In the genomic region with DNA sequence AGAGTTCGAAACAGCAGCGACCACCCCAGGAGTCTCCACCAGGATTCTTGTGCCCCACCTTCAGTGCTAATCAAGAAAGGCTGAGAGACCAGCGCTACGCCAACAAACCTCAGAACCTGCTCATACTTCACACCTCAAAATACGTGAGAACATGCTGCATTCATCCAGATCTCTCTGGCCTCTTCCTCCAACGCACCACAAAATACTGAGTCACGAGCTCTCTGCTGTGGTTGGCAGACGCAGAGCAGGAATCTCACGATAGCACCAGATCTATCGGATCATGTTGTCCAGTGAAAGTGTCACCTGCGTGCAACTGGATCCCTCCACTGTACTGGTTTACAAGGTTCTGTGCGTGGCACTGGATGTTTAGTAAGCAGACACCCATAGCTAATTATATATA, we compare ENCODE assay signal across 21 mouse cellular contexts. TPM values are rescaled to one million over a fixed set of nuclear protein-coding genes. Genes with fewer than 3 reads are reported as not detected.
"Had no signal": no experiment of that assay in that cellular context is flagged by ENCODE, and none has a peak within 500 bp of the region (broad histone marks: within the 10 kb centered on the region; RNA-seq: fewer than 3 reads in every experiment).

No protein-coding gene starts in this region.

- DNase-seq: cerebellum, adult 8-10 months; cerebellum, adult 9-10 months; cerebellum, adult 9-11 months; cerebellum, postnatal 10 days; cerebellum, postnatal 14 days; cerebellum, postnatal 25 days; cerebellum, postnatal 36 days; embryo, embryonic 11 days; forebrain, postnatal 0 days; gastrocnemius, adult 2 months; gastrocnemius, postnatal 10 days; gastrocnemius, postnatal 14 days; gastrocnemius, postnatal 25 days; gastrocnemius, postnatal 36 days; heart, adult 2 months had no signal

RNA-seq across cellular contexts. Expression of gene Tmc2, which starts 6.6 kb away (rescaled TPM):
- total RNA-seq: common myeloid progenitor, adult 5-6 weeks; forebrain, postnatal 0 days; gastrocnemius, adult 18-20 months; gastrocnemius, adult 2 months; gastrocnemius, adult 8-10 months; gastrocnemius, postnatal 10 days; gastrocnemius, postnatal 14 days; gastrocnemius, postnatal 25 days; gastrocnemius, postnatal 36 days; gastrocnemius, postnatal 4 days; granulocyte monocyte progenitor cell, adult 5-6 weeks; heart, adult 2 months; heart, adult 8-10 months had no signal
